Mouse (Mus musculus) ES-CJ7 (cell line): Measurements from ENCODE around the gene Eda.
A peak's percentile ranks its signal among the peaks of the same experiment; 100 is the strongest.
"Not testable (repeated sequence)": the region's sequence is repeated elsewhere in the genome, so short reads cannot be mapped to it uniquely, and the experiment has no call there.

Experiments used
- DNase-seq: peaks from one replicate; pipeline ENCODE4 v3.0.0; 2011; ENCODE audit warnings: low read depth, low spot score

Eda gene

GRCm38 (mm10) chrX:100409245-100409644 is 433.8 kb downstream of the Eda start:
- DNase-seq: peak; percentile 69

- DNase-seq: peak; percentile 29
These were observed 453.3 kb downstream of the Eda start, which contains the start of gene Otud6a for GRCm38 (mm10) chrX:100428693-100429092. Gene Otud6a, plus strand, starts transcription at chrX:100429013.

GRCm38 (mm10) chrX:100432311-100432710 is 456.9 kb downstream of the Eda start:
- DNase-seq: no peak

- DNase-seq: not testable (repeated sequence)
These were observed 467.2 kb downstream of the Eda start, which contains the start of gene Awat2 for GRCm38 (mm10) chrX:100442617-100443016. Gene Awat2, minus strand, starts transcription at chrX:100442717.

GRCm38 (mm10) chrX:100443532-100443931 is 468.1 kb downstream of the Eda start:
- no peak for DNase-seq
